Mouse (Mus musculus) ES-E14 (cell line): ENCODE measurements around the gene Emb.

Experiments used
- CHD2 ChIP-seq: IDR thresholded peaks from 2 replicates; pipeline ENCODE4 v1.6.1; 2014; ENCODE audit warnings: mild to moderate bottlenecking, low read depth, low read length, inconsistent platforms
- HCFC1 ChIP-seq: IDR thresholded peaks from 2 replicates; pipeline ENCODE4 v1.6.1; 2012; ENCODE audit warnings: low read length, inconsistent platforms, borderline replicate concordance; ENCODE audit not compliant: insufficient read depth
- MAFK ChIP-seq: IDR thresholded peaks from 2 replicates; pipeline ENCODE4 v1.6.1; 2014; ENCODE audit warnings: mild to moderate bottlenecking, low read depth, low read length, inconsistent platforms; ENCODE audit not compliant: insufficient read depth
- ZC3H11A ChIP-seq: IDR thresholded peaks from 2 replicates; pipeline ENCODE4 v1.6.1; 2012; ENCODE audit warnings: low read depth, mild to moderate bottlenecking, inconsistent platforms, low read length, borderline replicate concordance
- ZNF384 ChIP-seq: IDR thresholded peaks from 2 replicates; pipeline ENCODE4 v1.6.1; 2012; ENCODE audit warnings: low read depth, low read length, inconsistent platforms

- TF ChIP-seq ZNF384 (no peak), CHD2 (no peak), ZC3H11A (peak; percentile 58; the same call in 1 of the 2 replicates), HCFC1 (no peak), MAFK (no peak)
Observed at GRCm38 (mm10) chr13:117311446-117312225, 103.3 kb downstream of the Emb start.
